Mouse (Mus musculus) stomach, postnatal 0 days (tissue): ENCODE measurements at regions not wholly inside any gene's neighbourhood (a gene's known extent, or its start where the extent isn't known, plus 50 kb on each side); places are given as distances from the start of the nearest gene placed in this dataset.
A peak's percentile ranks its signal among the peaks of the same experiment; 100 is the strongest.

Experiments
- ATAC-seq: fragments of 200-750 bp; cut with Nextera tagmentation; 2 replicates; pipeline ENCODE4 v1.8.0; 2017; ENCODE audit not compliant: low FRiP score, low TSS enrichment
- DNase-seq: peaks from one replicate; pipeline ENCODE4 v3.0.0-alpha.2; 2016; ENCODE audit warnings: low spot score
- H3K27ac ChIP-seq: fragments of 300-500 bp; sonication (generic); replicated peaks from 2 replicates; pipeline ENCODE4 v1.5.1; 2014; ENCODE audit warnings: mild to moderate bottlenecking, control low read depth
- H3K27me3 ChIP-seq: fragments of 300-500 bp; sonication (generic); 2 replicates; pipeline ENCODE4 v1.6.1; 2014; ENCODE audit warnings: low read length; ENCODE audit not compliant: control insufficient read depth, insufficient read depth
- H3K36me3 ChIP-seq: fragments of 300-500 bp; sonication (generic); 2 replicates; pipeline ENCODE4 v1.6.1; 2014; ENCODE audit warnings: low read length, mixed read lengths; ENCODE audit not compliant: control insufficient read depth, insufficient read depth
- H3K4me1 ChIP-seq: fragments of 300-500 bp; sonication (generic); replicated peaks from 2 replicates; pipeline ENCODE4 v1.6.1; 2014; ENCODE audit warnings: antibody characterized with exemption; ENCODE audit not compliant: control insufficient read depth, insufficient read depth
- H3K4me2 ChIP-seq: fragments of 300-500 bp; sonication (generic); replicated peaks from 2 replicates; pipeline ENCODE4 v1.6.1; 2014; ENCODE audit warnings: low read depth, mild to moderate bottlenecking, control low read depth, moderate library complexity
- H3K4me3 ChIP-seq: fragments of 300-500 bp; sonication (generic); 2 replicates; pipeline ENCODE4 v1.5.1; 2014; ENCODE audit warnings: low read depth, low read length, control low read depth
- H3K9ac ChIP-seq: fragments of 300-500 bp; sonication (generic); 2 replicates; pipeline ENCODE4 v1.6.1; 2014; ENCODE audit warnings: mild to moderate bottlenecking, low read length, control low read depth, mixed read lengths
- H3K9me3 ChIP-seq: fragments of 300-500 bp; sonication (generic); 2 replicates; pipeline ENCODE4 v1.6.1; 2016; ENCODE audit warnings: low read length; ENCODE audit not compliant: control insufficient read depth
- CTCF ChIP-seq: IDR thresholded peaks from 2 replicates; pipeline ENCODE4 v1.5.1; 2016; ENCODE audit warnings: antibody characterized with exemption, low read depth, mild to moderate bottlenecking, moderate library complexity
- EP300 ChIP-seq: optimal IDR thresholded peaks from 2 replicates; pipeline ENCODE3; 2016; ENCODE audit warnings: antibody characterized with exemption
- WGBS: fragments of 180-500 bp; shearing (Covaris S2); extraction: QIAGEN DNeasy Blood & Tissue Kit; methylation state at CpG from one replicate; pipeline ENCODE4 v1.1.7; 2014; 5-methylcytosine and 5-hydroxymethylcytosine counted together

GRCm38 (mm10) chr12:70738554-70738953 is 86.8 kb upstream of the Frmd6 start:
- no peak overlapping the region for H3K4me3 ChIP-seq
- H3K4me1 ChIP-seq, result no peaks in the 10 kb centered on the region
- no peak overlapping the region for H3K27ac ChIP-seq
- ATAC-seq, result no peak
- H3K9ac ChIP-seq, result no peak overlapping the region
- H3K9me3 ChIP-seq, result no peaks in the 10 kb centered on the region
- H3K36me3 ChIP-seq, result no peaks in the 10 kb centered on the region
- DNase-seq, result no peak
- H3K27me3 ChIP-seq, result no peaks in the 10 kb centered on the region
- no peak for TF ChIP-seq EP300
- no peak for TF ChIP-seq CTCF
- H3K4me2 ChIP-seq, result no peak overlapping the region
- 83% methylated on average over 3 of the region's 3 CpGs for WGBS

- no peak overlapping the region for H3K4me2 ChIP-seq
- no peaks in the 10 kb centered on the region for H3K4me1 ChIP-seq
- H3K4me3 ChIP-seq, result no peak overlapping the region
- 72% methylated on average over 6 of the region's 6 CpGs for WGBS
- no peaks in the 10 kb centered on the region for H3K9me3 ChIP-seq
- H3K27me3 ChIP-seq, result no peaks in the 10 kb centered on the region
- no peak for DNase-seq
- no peak overlapping the region for H3K9ac ChIP-seq
- H3K36me3 ChIP-seq, result no peaks in the 10 kb centered on the region
- no peak for ATAC-seq
- TF ChIP-seq CTCF, result no peak
- no peak for TF ChIP-seq EP300
- H3K27ac ChIP-seq, result 0 out of 2 replicates have a peak overlapping the region, but pooled peaks have one; percentile 13
Observed at GRCm38 (mm10) chr12:70739316-70739715, 86.0 kb upstream of the Frmd6 start.

GRCm38 (mm10) chr12:70739766-70740165 is 85.5 kb upstream of the Frmd6 start:
- Histone ChIP-seq H3K36me3 (no peaks in the 10 kb centered on the region), H3K4me1 (no peaks in the 10 kb centered on the region), H3K9ac (no peak overlapping the region), H3K27me3 (no peaks in the 10 kb centered on the region), H3K9me3 (no peaks in the 10 kb centered on the region), H3K4me3 (no peak overlapping the region), H3K27ac (0 out of 2 replicates have a peak overlapping the region, but pooled peaks have one; percentile 58), H3K4me2 (no peak overlapping the region)
- 48% methylated on average over 7 of the region's 7 CpGs for WGBS
- DNase-seq (no peak), ATAC-seq (no peak)
- TF ChIP-seq CTCF, result no peak
- TF ChIP-seq EP300, result no peak

GRCm38 (mm10) chr12:70742836-70743235 is 82.5 kb upstream of the Frmd6 start:
- no peak overlapping the region for H3K9ac ChIP-seq
- H3K4me2 ChIP-seq, result no peak overlapping the region
- TF ChIP-seq EP300 (no peak), CTCF (no peak)
- ATAC-seq (no peak), DNase-seq (no peak)
- H3K36me3 ChIP-seq, result no peaks in the 10 kb centered on the region
- WGBS, result 62% methylated on average over 3 of the region's 3 CpGs
- H3K27ac ChIP-seq, result no peak overlapping the region
- no peaks in the 10 kb centered on the region for H3K27me3 ChIP-seq
- no peaks in the 10 kb centered on the region for H3K4me1 ChIP-seq
- H3K4me3 ChIP-seq, result no peak overlapping the region
- H3K9me3 ChIP-seq, result no peaks in the 10 kb centered on the region

- H3K4me3 ChIP-seq, result no peak overlapping the region
- H3K4me2 ChIP-seq, result no peak overlapping the region
- H3K4me1 ChIP-seq, result no peaks in the 10 kb centered on the region
- no peaks in the 10 kb centered on the region for H3K36me3 ChIP-seq
- no peak overlapping the region for H3K9ac ChIP-seq
- DNase-seq, result no peak
- WGBS, result 78% methylated on average over 2 of the region's 2 CpGs
- no peak overlapping the region for H3K27ac ChIP-seq
- no peak for TF ChIP-seq CTCF
- no peak for TF ChIP-seq EP300
- no peak for ATAC-seq
- no peaks in the 10 kb centered on the region for H3K27me3 ChIP-seq
- H3K9me3 ChIP-seq, result no peaks in the 10 kb centered on the region
Observed at GRCm38 (mm10) chr12:70745681-70746080, 79.6 kb upstream of the Frmd6 start.

- DNase-seq, result no peak
- no peaks in the 10 kb centered on the region for H3K9me3 ChIP-seq
Observed at GRCm38 (mm10) chr12:70749651-70750050, 75.7 kb upstream of the Frmd6 start.

More at GRCm38 (mm10) chr12:70749651-70750050, 75.7 kb upstream of the Frmd6 start:
- no peaks in the 10 kb centered on the region for H3K4me1 ChIP-seq
- H3K9ac ChIP-seq, result no peak overlapping the region
- no peaks in the 10 kb centered on the region for H3K27me3 ChIP-seq
- no peak for ATAC-seq
- no peak for TF ChIP-seq EP300
- TF ChIP-seq CTCF, result no peak
- WGBS, result 76% methylated on average over 2 of the region's 2 CpGs
- H3K36me3 ChIP-seq, result no peaks in the 10 kb centered on the region
- no peak overlapping the region for H3K4me3 ChIP-seq
- no peak overlapping the region for H3K27ac ChIP-seq
- no peak overlapping the region for H3K4me2 ChIP-seq
